Mouse (Mus musculus) liver, embryonic 13.5 days (tissue): ENCODE measurements around the gene Rad23b. TPM values are rescaled to one million over a fixed set of nuclear protein-coding genes. Genes with fewer than 3 reads are reported as not detected.
"Not testable (repeated sequence)": the region's sequence is repeated elsewhere in the genome, so short reads cannot be mapped to it uniquely, and the experiment has no call there.

Source experiments
- ATAC-seq: fragments of 200-750 bp; cut with Nextera tagmentation; 2 replicates; pipeline ENCODE4 v1.8.0; 2017; ENCODE audit warnings: low read depth, mild to moderate bottlenecking, moderate number of reproducible peaks, moderate library complexity
- DNase-seq: peaks from one replicate; pipeline ENCODE4 v3.0.0; 2022
- H3K27ac ChIP-seq: fragments of 300-500 bp; sonication (generic); 2 replicates; pipeline ENCODE4 v1.5.1; 2015; ENCODE audit warnings: moderate library complexity, mild to moderate bottlenecking, inconsistent platforms
- H3K27me3 ChIP-seq: fragments of 300-500 bp; sonication (generic); 2 replicates; pipeline ENCODE4 v1.6.1; 2015; ENCODE audit warnings: mild to moderate bottlenecking, inconsistent platforms
- H3K36me3 ChIP-seq: fragments of 300-500 bp; sonication (generic); 2 replicates; pipeline ENCODE4 v1.6.1; 2015; ENCODE audit warnings: mild to moderate bottlenecking, inconsistent platforms
- H3K4me1 ChIP-seq: fragments of 300-500 bp; sonication (generic); replicated peaks from 2 replicates; pipeline ENCODE4 v1.6.1; 2015; ENCODE audit warnings: inconsistent platforms
- H3K4me2 ChIP-seq: fragments of 300-500 bp; sonication (generic); 2 replicates; pipeline ENCODE4 v1.6.1; 2015; ENCODE audit warnings: inconsistent platforms, mild to moderate bottlenecking, moderate library complexity
- H3K4me3 ChIP-seq: fragments of 300-500 bp; sonication (generic); replicated peaks from 2 replicates; pipeline ENCODE4 v1.5.1; 2015; ENCODE audit warnings: mild to moderate bottlenecking, inconsistent platforms
- H3K9ac ChIP-seq: fragments of 300-500 bp; sonication (generic); 2 replicates; pipeline ENCODE4 v1.6.1; 2015; ENCODE audit warnings: mild to moderate bottlenecking, inconsistent platforms
- H3K9me3 ChIP-seq: fragments of 300-500 bp; sonication (generic); replicated peaks from 2 replicates; pipeline ENCODE4 v1.6.1; 2016; ENCODE audit warnings: inconsistent platforms
- WGBS: fragments of 180-500 bp; shearing (Covaris S2); methylation state at CpG from one replicate; pipeline ENCODE4 v1.1.7; 2015; ENCODE audit not compliant: insufficient replicate concordance; 5-methylcytosine and 5-hydroxymethylcytosine counted together
- polyA plus RNA-seq: library from polyadenylated mRNA; unstranded; fragments of >200 nt; fragmentation: Nextera tagmentation; extraction: Ambion mirVana; gene quantifications from 2 replicates; pipeline ENCODE4 v1.2.1, GENCODE M21; 2015

The Rad23b gene
- polyA plus RNA-seq, result 42.4 and 45.1 TPM in 2 replicates

DNA sequence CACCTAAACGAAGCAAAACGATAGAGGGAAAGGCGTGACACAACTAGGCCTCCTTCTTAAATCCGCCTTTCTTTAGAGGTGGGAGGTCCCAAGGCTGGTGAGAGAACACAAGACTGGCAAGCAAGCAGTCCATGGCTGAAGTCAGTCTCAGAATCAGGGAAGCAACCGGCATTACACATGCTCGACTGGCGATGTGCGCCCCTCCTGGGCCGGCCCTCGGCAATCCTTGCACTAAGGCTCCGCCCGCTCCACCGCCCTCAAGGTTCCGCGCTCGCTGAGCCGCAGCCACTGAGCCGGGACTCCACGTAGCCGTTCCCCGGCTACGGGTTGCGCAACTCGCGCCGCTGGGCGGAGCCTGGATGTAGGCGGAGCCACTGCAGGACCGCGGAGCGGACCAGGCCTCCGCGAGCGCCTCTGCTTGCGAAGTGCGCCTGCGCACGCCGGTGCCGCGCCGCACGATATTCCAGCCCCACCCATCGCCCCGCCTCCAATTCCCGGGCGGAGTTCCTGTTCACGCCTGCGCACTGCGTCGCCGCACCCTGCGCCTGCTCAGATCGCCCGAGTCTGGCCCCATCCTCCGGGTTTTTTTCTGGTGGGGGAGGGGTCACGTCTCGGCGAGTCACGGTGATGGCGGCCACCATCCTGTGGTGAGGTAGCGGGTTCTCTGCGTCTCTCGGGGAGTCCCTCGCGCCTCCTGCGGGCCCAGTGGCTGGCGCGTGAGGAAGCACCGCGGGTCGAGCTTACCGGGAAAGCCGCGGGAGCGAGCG is at the start of gene Rad23b:
Rad23b (plus strand) TSS at position 592 of the 767 bp plus-strand sequence.
- Histone ChIP-seq H3K4me1 (peaks cover 43% of the 10 kb centered on the region), H3K36me3 (no peaks in the 10 kb centered on the region), H3K9me3 (no peaks in the 10 kb centered on the region), H3K4me2 (peak within 1 kb of the TSS; percentile 86), H3K27me3 (no peaks in the 10 kb centered on the region), H3K4me3 (peak within 1 kb of the TSS; percentile 98), H3K27ac (peak within 1 kb of the TSS; percentile 93), H3K9ac (peak within 1 kb of the TSS; percentile 98)
- DNase-seq, result peak; percentile 100
- peak; percentile 90 for ATAC-seq
- WGBS, result under 1% methylated on average over 75 of the region's 77 CpGs

DNA sequence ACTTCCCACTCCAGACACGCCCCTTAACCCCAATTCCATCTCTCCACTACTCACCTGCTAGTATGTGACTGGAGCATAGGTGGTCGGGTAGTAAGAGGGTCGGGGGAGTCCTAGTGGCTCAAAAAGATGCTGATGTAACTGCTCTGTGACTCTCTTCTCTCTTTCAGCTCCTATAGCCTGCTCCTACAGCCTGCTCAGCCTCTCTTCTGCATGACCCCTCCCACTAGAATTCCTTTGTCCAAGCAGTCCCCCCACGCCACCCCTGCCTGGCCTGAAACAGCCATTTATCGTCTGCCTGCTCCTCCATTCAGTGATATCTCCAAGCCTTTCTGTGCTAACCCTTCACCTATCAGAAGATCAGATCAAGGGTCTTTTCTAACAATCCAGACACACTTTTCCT is 45.7 kb upstream of the Rad23b start:
- no peaks in the 10 kb centered on the region for H3K4me1 ChIP-seq
- no peak for DNase-seq
- H3K36me3 ChIP-seq, result no peaks in the 10 kb centered on the region
- no peaks in the 10 kb centered on the region for H3K9me3 ChIP-seq
- WGBS, result 57% methylated on average over 5 of the region's 5 CpGs
- H3K4me3 ChIP-seq, result no peak overlapping the region
- H3K27me3 ChIP-seq, result 0 out of 2 replicates have a peak, but pooled peaks cover 3% of the 10 kb centered on the region
- no peak overlapping the region for H3K4me2 ChIP-seq
- no peak overlapping the region for H3K27ac ChIP-seq
- ATAC-seq, result no peak
- H3K9ac ChIP-seq, result no peak overlapping the region

DNA sequence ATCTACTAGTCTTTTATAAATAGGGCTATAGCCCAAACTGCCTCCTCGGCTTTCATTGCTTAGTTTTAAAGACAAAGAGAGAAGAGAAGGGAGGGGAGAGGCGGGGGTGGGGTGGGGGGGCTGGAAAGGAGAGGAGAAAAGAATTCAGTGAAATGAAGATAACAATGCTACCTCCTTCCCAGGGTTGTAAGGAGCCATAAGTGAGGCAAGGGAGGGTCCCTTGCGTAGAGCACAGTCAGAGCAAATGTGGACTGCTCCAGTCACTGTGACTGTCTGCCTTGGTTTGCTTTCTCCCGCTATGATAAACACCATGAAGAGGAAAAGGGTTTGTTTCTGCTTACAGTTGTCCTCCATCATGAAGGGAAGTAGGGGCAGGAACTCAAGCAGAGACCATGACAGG is 43.2 kb upstream of the Rad23b start:
- Histone ChIP-seq H3K9me3 (no peaks in the 10 kb centered on the region), H3K27me3 (no peaks in the 10 kb centered on the region), H3K36me3 (no peaks in the 10 kb centered on the region), H3K4me3 (no peak overlapping the region), H3K9ac (no peak overlapping the region), H3K27ac (no peak overlapping the region), H3K4me1 (no peaks in the 10 kb centered on the region), H3K4me2 (no peak overlapping the region)
- WGBS, result 62% methylated on average over 4 of the region's 4 CpGs
- ATAC-seq (no peak), DNase-seq (no peak)

DNA sequence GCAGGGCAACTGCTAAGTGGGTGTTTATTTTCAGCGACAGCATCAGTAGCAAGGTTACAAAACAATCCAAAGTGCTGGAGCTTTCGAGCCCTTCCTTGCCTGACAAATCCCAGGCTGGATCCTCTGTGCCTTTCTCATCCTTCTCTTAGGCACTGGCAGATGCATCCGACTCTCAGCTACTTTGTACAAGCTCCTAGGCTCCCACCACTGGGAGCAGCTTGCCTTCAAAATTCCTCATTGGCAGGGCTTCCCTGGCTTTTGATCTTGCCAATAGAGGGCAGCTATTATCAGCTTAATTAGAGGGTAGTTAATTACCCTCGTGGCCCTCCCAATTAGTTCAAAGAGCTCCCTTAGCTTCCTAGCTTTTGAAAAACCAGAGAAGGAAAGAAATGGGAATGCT is 33.1 kb upstream of the Rad23b start:
- Histone ChIP-seq H3K4me2 (no peak overlapping the region), H3K4me3 (no peak overlapping the region), H3K36me3 (no peaks in the 10 kb centered on the region), H3K4me1 (no peaks in the 10 kb centered on the region), H3K9me3 (no peaks in the 10 kb centered on the region), H3K27me3 (no peaks in the 10 kb centered on the region), H3K27ac (no peak overlapping the region), H3K9ac (no peak overlapping the region)
- WGBS, result 40% methylated on average over 4 of the region's 4 CpGs
- no peak for ATAC-seq
- DNase-seq, result no peak

DNA sequence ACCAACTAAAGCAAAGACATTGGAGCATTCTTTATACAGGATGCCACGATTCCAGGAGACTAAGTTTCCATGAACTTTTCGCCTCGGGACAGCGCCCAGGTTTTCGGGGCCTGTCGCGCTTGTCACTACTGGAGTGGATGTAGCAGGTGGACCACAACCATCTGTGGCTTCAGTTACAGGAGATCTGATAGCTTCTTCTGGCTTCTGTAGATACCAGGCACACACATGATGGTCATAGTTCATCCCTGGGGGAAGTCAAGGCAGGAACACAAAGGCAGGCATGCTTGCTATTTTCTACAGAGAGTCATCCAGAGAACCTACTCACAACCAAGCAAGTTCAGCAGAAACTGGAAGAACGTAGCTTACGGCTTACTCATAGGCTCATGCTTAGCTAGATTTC is 31.5 kb upstream of the Rad23b start:
- WGBS, result 77% methylated on average over 9 of the region's 9 CpGs
- H3K27me3 ChIP-seq, H3K9me3 ChIP-seq, H3K36me3 ChIP-seq, H3K4me2 ChIP-seq, H3K27ac ChIP-seq, H3K4me1 ChIP-seq, ATAC-seq, H3K9ac ChIP-seq, H3K4me3 ChIP-seq: not testable (repeated sequence)
- DNase-seq, result peak; percentile 11

DNA sequence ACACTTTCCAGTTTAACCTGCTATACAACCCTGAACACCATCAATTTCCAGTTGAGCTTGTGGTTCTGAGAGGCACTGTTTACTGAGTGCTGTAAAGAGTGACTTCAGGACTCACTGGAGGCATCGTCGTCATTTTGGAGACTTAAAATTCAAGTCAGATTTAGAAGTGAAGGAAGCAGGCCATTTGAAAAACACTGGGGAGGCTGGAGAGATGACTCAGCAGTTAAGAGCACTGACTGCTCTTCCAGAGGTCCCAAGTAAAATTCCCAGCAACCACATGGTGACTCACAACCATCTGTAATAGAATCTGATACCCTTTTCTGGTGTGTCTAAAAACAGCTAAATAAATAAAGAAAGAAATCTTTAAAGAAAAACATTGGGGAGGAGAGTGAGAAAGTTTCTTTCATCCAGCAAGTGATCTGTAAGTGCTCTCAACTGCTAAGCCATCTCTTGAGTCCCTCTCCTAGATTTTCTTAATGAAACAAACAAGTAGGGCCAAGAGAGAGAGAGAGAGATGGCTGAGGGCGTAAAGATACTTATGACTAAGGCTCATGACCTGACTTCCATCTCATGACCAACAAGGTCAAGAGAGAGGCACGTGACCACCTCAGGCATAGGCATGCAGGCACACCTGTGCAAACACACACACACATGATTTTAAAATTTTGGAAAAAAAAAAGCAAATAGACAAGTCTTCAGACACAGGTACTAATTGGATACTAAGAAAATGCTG is 23.9 kb upstream of the Rad23b start:
- H3K4me2 ChIP-seq, result no peak overlapping the region
- no peaks in the 10 kb centered on the region for H3K36me3 ChIP-seq
- no peak overlapping the region for H3K27ac ChIP-seq
- H3K4me1 ChIP-seq, result peaks cover 3% of the 10 kb centered on the region; the same call in 1 of the 2 replicates
- H3K9ac ChIP-seq, result no peak overlapping the region
- no peaks in the 10 kb centered on the region for H3K27me3 ChIP-seq
- DNase-seq (no peak), ATAC-seq (no peak)
- H3K4me3 ChIP-seq, result no peak overlapping the region
- no peaks in the 10 kb centered on the region for H3K9me3 ChIP-seq
- WGBS, result 58% methylated on average over 4 of the region's 4 CpGs

DNA sequence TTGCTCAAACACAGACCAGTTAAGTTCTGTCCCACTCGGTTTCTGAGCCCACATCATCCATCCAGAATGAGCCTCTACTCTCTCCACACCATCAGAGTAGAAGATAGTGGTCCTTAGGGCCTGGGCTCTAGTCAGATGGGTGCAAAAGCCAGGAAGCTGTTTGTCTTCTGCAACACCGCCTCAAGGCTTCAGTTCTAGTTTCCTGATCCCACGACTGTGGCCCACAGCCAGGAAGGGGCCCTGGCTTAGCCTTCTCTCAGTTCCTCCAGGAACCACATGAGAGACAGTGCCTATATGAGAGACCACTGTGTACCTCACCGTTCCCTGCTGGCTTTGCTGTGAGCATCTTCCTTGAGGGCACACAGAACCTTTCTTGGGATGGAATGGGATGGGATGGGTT is 22.3 kb upstream of the Rad23b start:
- 30% methylated on average over 4 of the region's 4 CpGs for WGBS
- Histone ChIP-seq H3K9me3 (no peaks in the 10 kb centered on the region), H3K27me3 (no peaks in the 10 kb centered on the region), H3K27ac (no peak overlapping the region), H3K4me3 (no peak overlapping the region), H3K9ac (no peak overlapping the region), H3K4me1 (peaks cover 3% of the 10 kb centered on the region; the same call in 1 of the 2 replicates), H3K36me3 (no peaks in the 10 kb centered on the region), H3K4me2 (no peak overlapping the region)
- DNase-seq, result no peak
- no peak for ATAC-seq

DNA sequence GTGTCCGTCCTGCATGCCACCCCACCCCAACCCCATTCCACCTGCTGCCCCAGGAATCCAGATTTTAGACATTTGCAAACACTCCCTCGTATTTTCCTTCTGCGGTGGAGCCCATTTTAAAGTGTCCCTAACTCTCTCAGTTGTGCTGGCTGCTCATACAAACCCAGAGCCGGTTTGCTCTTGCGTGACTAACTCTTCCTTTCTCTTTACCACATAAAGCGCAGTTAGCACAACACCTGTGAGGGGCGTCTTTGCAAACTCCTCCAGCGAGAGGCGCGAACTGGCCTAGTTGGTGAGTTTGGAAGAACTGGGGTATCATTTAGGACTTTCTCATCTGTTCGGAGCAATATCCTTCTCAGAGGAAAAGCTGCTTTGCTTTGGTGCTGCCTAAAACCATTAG is 21.4 kb upstream of the Rad23b start:
- H3K36me3 ChIP-seq, result no peaks in the 10 kb centered on the region
- H3K4me3 ChIP-seq, result no peak overlapping the region
- no peak overlapping the region for H3K4me2 ChIP-seq
- no peak overlapping the region for H3K27ac ChIP-seq
- 87% methylated on average over 11 of the region's 11 CpGs for WGBS
- H3K9ac ChIP-seq, result no peak overlapping the region
- H3K4me1 ChIP-seq, result peaks cover 3% of the 10 kb centered on the region; the same call in 1 of the 2 replicates
- no peak for DNase-seq
- no peaks in the 10 kb centered on the region for H3K27me3 ChIP-seq
- no peak for ATAC-seq
- no peaks in the 10 kb centered on the region for H3K9me3 ChIP-seq

DNA sequence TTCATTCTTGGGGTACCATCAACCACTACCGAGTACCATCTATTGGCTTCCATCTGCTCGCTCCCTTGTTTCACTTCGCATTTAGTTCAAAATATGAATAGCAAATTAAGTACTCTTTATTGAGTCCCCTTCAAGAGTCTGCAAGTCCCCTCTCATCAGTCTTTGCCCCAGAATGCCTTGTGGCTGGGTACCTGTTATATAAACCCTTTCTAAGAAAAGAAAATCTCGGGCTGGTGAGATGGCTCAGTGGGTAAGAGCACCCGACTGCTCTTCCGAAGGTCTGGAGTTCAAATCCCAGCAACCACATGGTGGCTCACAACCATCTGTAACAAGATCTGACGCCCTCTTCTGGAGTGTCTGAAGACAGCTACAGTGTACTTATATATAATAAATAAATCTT is 20.9 kb upstream of the Rad23b start:
- H3K4me3 ChIP-seq, H3K27me3 ChIP-seq: not testable (repeated sequence)
- 76% methylated on average over 6 of the region's 7 CpGs for WGBS

DNA sequence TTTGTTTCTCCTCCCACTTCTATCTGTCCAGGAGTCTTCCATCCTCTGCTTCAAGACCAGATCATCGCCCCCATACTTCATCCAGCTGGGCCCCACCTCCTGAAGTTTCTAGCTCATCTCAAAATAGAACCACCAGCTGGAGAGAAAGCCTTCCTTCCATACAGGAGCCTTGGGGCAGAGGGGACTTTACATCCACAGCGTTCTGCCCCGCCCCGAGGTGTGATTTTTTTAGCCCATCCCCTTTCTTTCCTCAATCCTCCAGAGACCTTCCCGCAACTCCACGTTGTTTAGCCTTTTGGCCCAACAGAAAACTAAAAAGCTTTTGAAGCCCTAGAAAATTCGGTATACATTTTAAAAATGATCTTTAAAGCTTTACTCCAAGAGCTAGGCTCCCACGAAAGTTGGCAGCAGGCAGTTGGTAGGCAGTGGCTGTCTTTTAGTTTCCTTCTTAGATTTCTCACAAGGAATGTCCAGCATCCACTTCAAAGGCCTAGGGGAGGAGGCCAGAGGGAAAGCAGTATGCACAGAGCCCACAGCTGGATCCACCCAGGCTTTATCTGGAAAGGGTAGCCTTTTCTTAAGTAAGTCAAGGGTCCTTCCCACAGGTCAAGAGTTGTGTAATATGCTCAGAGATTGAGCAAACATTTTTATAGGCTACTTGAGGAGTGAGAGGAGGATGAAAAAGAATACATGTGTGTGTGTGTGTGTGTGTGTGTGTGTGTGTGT is 20.1 kb upstream of the Rad23b start:
- H3K27ac ChIP-seq, result no peak overlapping the region
- no peak overlapping the region for H3K4me2 ChIP-seq
- peaks cover 3% of the 10 kb centered on the region; the same call in 1 of the 2 replicates for H3K4me1 ChIP-seq
- ATAC-seq, result no peak
- no peak overlapping the region for H3K9ac ChIP-seq
- H3K4me3 ChIP-seq, result no peak overlapping the region
- no peaks in the 10 kb centered on the region for H3K36me3 ChIP-seq
- no peaks in the 10 kb centered on the region for H3K27me3 ChIP-seq
- 67% methylated on average over 8 of the region's 8 CpGs for WGBS
- no peak for DNase-seq
- H3K9me3 ChIP-seq, result no peaks in the 10 kb centered on the region

More for the DNA sequence above, 20.9 kb upstream of the Rad23b start:
- H3K9me3 ChIP-seq, DNase-seq, ATAC-seq, H3K36me3 ChIP-seq, H3K4me1 ChIP-seq, H3K9ac ChIP-seq, H3K27ac ChIP-seq, H3K4me2 ChIP-seq: not testable (repeated sequence)

DNA sequence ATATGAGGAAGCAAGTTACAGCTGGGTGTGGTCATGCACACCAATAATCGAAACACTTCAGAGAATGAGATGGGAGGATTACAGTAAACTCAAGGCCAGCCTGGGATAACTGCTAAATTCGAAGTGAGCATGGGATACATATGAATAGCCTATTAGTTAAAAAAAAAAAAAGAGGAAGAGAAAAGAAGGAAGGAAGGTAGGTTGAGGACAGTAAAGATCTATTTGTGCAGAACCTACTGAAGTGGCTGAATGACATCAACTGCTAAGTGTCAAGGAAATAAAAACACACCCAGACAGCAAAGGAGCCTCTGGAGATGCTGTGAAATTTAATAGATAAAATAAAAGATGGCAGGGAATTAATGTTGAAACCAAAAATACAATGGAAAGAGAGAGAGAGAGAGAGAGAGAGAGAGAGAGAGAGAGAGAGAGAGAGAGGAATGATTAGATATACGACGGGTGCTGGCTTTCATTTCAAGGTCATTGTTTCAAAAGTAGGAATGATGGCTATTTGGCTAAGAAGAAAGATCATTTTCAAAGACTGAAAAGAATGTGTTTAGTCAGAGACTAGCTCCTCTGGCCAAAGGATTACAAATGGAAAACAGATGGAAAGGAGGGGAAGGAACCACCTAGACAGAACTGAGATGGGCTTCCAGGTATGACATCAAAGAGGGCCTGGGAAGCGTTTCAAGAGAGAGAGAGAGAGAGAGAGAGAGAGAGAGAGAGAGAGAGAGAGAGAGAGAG is 14.6 kb upstream of the Rad23b start:
- Histone ChIP-seq H3K4me3 (no peak overlapping the region), H3K9me3 (no peaks in the 10 kb centered on the region), H3K27me3 (no peaks in the 10 kb centered on the region), H3K36me3 (no peaks in the 10 kb centered on the region), H3K4me1 (peaks cover 14% of the 10 kb centered on the region), H3K4me2 (no peak overlapping the region), H3K9ac (no peak overlapping the region), H3K27ac (no peak overlapping the region)
- ATAC-seq (no peak), DNase-seq (no peak)
- 49% methylated on average over 5 of the region's 5 CpGs for whole genome bisulfite sequencing
